Mouse (Mus musculus): ENCODE measurements at regions not wholly inside any gene's neighbourhood (a gene's known extent, or its start where the extent isn't known, plus 50 kb on each side); places are given as distances from the start of the nearest gene placed in this dataset.
A peak's percentile ranks its signal among the peaks of the same experiment; 100 is the strongest.

DNA sequence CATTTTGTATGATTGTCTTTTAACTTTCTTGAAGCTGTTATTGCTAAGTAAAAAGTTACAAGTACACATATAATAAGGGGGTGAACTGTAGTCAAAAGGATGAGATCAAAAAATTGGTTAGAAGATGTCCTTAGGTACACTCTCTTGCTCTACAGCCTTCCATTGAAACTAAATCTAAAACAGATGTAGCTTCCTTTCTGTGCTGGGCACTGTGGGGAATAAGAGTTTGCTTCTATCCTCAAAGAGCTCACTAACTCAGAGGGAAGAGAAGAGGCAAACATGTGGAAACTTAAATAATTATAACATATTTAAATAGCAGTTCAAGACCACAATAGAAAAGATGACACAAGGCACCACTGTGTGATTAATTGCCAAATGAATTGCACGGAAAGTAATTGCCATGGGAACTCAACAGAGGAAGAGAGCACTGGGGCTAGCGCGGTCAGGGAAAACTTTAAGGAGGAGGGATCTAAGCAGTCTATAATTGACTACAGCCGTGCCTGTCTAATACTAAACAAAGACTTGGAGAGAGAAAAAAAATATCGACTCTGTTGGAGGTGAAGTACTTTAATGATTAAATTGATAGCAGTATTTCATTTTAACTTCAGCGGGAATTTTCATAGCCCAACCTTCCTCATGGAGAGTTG, 57.9 kb upstream of the Ammecr1 start:
- DNase-seq (ENCODE audit: low read depth, low spot score) = no peak

DNA sequence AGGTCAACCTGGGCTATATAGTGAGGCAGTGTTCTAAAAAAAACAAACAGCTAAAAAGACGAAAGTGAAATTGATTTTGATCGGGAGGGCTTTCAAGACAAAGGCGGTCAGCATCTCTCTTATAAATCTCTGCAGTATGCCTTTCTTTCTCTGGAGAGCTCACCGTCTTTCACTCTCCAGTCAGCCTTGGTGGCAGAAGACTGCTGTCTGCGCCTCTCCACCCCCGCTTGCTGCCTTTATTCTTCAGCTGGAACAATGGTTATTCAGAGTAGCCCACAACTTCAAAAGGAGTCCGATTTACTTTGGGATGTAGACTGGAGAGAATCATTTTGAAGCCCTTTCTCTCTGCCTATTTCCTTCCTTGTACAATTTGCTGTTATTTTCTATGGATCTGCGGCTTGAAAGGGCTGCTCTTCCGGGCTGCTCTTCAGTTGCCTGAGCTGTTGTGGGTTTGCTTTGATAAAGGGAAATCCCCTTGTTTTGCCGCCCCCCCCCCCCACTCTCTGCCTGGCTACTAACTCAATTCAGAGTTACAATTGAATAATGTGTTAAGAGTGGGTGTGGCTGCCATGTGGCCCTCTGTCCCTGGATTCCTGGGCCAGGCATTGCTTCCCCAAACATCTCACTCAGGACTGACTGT, 64.0 kb upstream of the Ammecr1 start:
- DNase-seq (ENCODE audit: low read depth, low spot score) = no peak

DNA sequence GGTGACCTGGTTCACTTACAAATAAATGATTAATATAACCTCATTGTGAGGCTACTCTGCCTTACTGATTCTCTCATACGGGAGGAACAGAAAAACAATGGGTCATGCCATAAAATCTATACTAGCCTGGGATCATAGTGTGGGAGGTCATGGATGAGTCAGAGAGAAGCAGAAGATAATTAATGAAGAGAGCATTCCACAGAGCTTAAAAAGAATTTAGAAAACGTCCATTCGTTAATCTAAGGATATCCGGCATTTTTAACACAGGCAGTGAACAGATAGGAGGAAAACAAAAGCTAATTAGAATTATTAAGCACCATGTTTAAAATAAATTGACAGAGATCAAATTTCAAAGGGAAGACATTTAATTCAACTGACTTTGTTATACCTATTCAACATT, 59.5 kb upstream of the Rtl9 start:
- DNase-seq (ENCODE audit: low read depth, low spot score) = no peak

DNA sequence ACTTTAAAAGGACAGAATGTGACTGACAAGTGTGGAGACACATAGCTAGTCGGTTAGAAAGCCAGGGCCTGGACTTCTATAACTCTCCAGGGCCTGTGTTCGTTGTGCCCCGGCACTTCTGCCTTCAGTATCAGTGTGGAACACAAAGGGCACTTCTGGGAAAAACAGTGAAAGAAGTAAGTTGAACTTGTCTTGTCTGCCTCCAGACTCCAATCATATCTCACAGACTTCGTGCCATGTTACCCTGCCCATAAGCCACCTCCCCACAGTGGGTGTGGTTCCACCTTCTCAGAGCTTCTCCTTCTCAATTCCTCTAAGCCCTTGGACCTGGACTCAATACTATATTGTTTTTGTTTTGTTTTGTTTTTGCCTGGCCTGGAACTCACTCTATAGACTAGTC, 55.1 kb upstream of the Rtl9 start:
- DNase-seq (ENCODE audit: low read depth, low spot score) = no peak

DNA sequence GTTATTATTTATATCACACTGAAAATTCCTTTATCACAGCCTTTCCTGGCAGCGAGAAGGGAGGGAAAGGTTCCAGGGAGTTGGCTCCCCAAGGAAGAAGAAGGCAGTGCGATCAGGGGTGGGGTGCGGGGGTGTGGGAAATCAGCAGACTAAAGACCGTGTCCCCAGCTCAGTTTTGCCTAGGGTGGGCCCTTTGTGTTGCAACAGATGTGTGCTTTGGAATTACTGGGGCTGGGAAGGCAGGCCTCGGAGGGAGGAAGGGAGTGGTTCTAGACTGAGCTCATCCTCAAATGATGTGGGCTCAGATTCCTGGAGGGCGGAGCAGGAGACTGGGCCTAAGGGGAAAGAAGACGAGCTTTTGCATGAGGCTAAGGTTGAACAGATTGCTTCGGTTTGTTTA, 53.1 kb upstream of the Rtl9 start:
- peak; percentile 61 for DNase-seq (ENCODE audit: low read depth, low spot score)
